Mouse (Mus musculus): ENCODE results near the gene Hyal1. TPM values are rescaled to one million over a fixed set of nuclear protein-coding genes. Genes with fewer than 3 reads are reported as not detected.

Hyal1 gene
- total and polyA plus RNA-seq, 3 experiments, result 0.40 to 0.59 TPM; not detected in 1

DNA sequence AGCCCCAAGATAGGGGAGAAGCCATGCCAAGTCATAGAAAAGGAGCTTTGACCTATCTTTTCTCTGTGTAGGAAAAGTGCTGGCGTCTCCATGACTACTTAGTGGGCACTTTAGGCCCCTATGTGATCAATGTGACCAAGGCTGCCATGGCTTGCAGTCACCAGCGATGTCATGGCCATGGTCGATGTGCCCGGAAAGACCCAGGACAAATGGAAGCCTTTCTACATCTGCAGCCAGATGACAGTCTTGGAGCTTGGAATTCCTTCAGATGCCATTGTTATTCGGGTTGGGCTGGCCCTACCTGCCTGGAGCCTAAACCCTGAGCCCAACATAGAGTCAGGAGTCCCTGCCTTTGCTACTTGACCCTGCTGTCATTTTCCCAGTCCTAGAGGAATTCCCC is 9.8 kb downstream of the Hyal1 start:
- no peak for DNase-seq (ENCODE audit: extremely low read depth)
- peaks cover 18% of the 10 kb centered on the region for H3K79me2 ChIP-seq (replicated peaks; ENCODE audit: control insufficient read depth, extremely low read depth, insufficient read depth, poor library complexity, severe bottlenecking)
- TF ChIP-seq SIN3A (IDR thresholded peaks at IDR 0.05; ENCODE audit: low read length), result no peak
- TF ChIP-seq NRF1 (IDR thresholded peaks at IDR 0.05; ENCODE audit: low read depth, low read length), result no peak
- TF ChIP-seq ZC3H11A (IDR thresholded peaks at IDR 0.05; ENCODE audit: low read depth, low read length), result no peak
- no peak for TF ChIP-seq MEF2A (IDR thresholded peaks at IDR 0.05; ENCODE audit: borderline replicate concordance, low read depth, low read length)
- TF ChIP-seq CHD2 (IDR thresholded peaks at IDR 0.05; ENCODE audit: low read length), result no peak
- TF ChIP-seq MAZ (IDR thresholded peaks at IDR 0.05; ENCODE audit: low read depth, low read length), result no peak
- no peak for TF ChIP-seq ETS1 (conservative IDR thresholded peaks at IDR 0.05; ENCODE audit: low read depth, low read length)
- TF ChIP-seq POLR2AphosphoS2 (IDR thresholded peaks at IDR 0.05; ENCODE audit: low read depth, low read length), result no peak
- no peak for TF ChIP-seq IRF4 (IDR thresholded peaks at IDR 0.05; ENCODE audit: low read depth, low read length)
- TF ChIP-seq SMC3 (IDR thresholded peaks at IDR 0.05; ENCODE audit: low read depth, low read length), result no peak
- no peak for TF ChIP-seq CHD1 (IDR thresholded peaks at IDR 0.05; ENCODE audit: low read depth, low read length)
- no peak for TF ChIP-seq KAT2A (IDR thresholded peaks at IDR 0.05; ENCODE audit: insufficient replicate concordance, low read length)
- no peak for TF ChIP-seq MXI1 (IDR thresholded peaks at IDR 0.05; ENCODE audit: low read depth, low read length)
- no peak for TF ChIP-seq CTCF (conservative IDR thresholded peaks at IDR 0.05 in 1 of 2, IDR thresholded peaks at IDR 0.05 in 1 of 2; ENCODE audit: low read depth in 2 of 2, low read length in 2 of 2)
- TF ChIP-seq RCOR1 (conservative IDR thresholded peaks at IDR 0.05; ENCODE audit: low read depth, low read length), result no peak
- no peak for TF ChIP-seq MAFK (IDR thresholded peaks at IDR 0.05; ENCODE audit: insufficient replicate concordance, low read length)
- TF ChIP-seq ZKSCAN1 (IDR thresholded peaks at IDR 0.05; ENCODE audit: borderline replicate concordance, low read depth, low read length), result no peak
- no peak for TF ChIP-seq USF2 (conservative IDR thresholded peaks at IDR 0.05; ENCODE audit: low read depth, low read length)
- TF ChIP-seq JUN (IDR thresholded peaks at IDR 0.05; ENCODE audit: insufficient read depth, low read depth, low read length), result no peak
- H3K4me3 ChIP-seq (replicated peaks in 1 of 3; ENCODE audit: low read depth in 2 of 3, low read length in 2 of 3, poor library complexity in 1 of 3), result peak overlapping the region in 1 of 3 experiments; percentile 33
- H3K27ac ChIP-seq (ENCODE audit: insufficient read depth, low read depth), result no peak overlapping the region
- no peak overlapping the region for H3K4me2 ChIP-seq (ENCODE audit: insufficient read depth, low read depth, poor library complexity, severe bottlenecking)
- H3K27me3 ChIP-seq (replicated peaks), result no peaks in the 10 kb centered on the region
- H3K9ac ChIP-seq (ENCODE audit: insufficient read depth, low read depth), result no peak overlapping the region
- peaks cover 27 to 61% of the 10 kb centered on the region in 2 experiments for H3K36me3 ChIP-seq (replicated peaks in 1 of 2; ENCODE audit: control insufficient read depth in 1 of 2, insufficient read depth in 1 of 2, low read length in 1 of 2)
- in situ Hi-C loops (cut with MboI; ENCODE audit: low pct_ligation_motif_present, low pct_unique_long_range_greater_than_20kb, low sequenced_read_pairs) (no loop called here), dilution Hi-C loops (cut with MboI; ENCODE audit: extremely low pct_ligation_motif_present, extremely low pct_unique_long_range_greater_than_20kb, low sequenced_read_pairs) (no loop called here)
- H3K9me3 ChIP-seq (replicated peaks; ENCODE audit: low read length), result no peaks in the 10 kb centered on the region
- peaks cover 11 to 32% of the 10 kb centered on the region in 2 experiments for H3K4me1 ChIP-seq (ENCODE audit: control insufficient read depth in 1 of 2, insufficient read depth in 2 of 2)

- H3K27ac ChIP-seq (ENCODE audit: insufficient read depth, low read depth), result no peak within 1 kb of the TSS; the same call in 1 of the 2 replicates
- no peaks in the 10 kb centered on the region for H3K27me3 ChIP-seq (replicated peaks)
- dilution Hi-C loops (cut with MboI; ENCODE audit: extremely low pct_ligation_motif_present, extremely low pct_unique_long_range_greater_than_20kb, low sequenced_read_pairs), result no loop called here
- peak; percentile 99 for DNase-seq (ENCODE audit: extremely low read depth)
- peak within 1 kb of the TSS; percentile 83 to 92 (median 85) for H3K4me3 ChIP-seq (replicated peaks in 1 of 3; ENCODE audit: low read depth in 2 of 3, low read length in 2 of 3, poor library complexity in 1 of 3)
- peak within 1 kb of the TSS; percentile 79 for H3K4me2 ChIP-seq (ENCODE audit: insufficient read depth, low read depth, poor library complexity, severe bottlenecking)
- H3K79me2 ChIP-seq (replicated peaks; ENCODE audit: control insufficient read depth, extremely low read depth, insufficient read depth, poor library complexity, severe bottlenecking), result peaks cover 18% of the 10 kb centered on the region
- peak within 1 kb of the TSS; percentile 67 for H3K9ac ChIP-seq (ENCODE audit: insufficient read depth, low read depth)
- no peaks in the 10 kb centered on the region for H3K9me3 ChIP-seq (replicated peaks; ENCODE audit: low read length)
- peaks cover 8 to 25% of the 10 kb centered on the region in 2 experiments for H3K4me1 ChIP-seq (ENCODE audit: control insufficient read depth in 1 of 2, insufficient read depth in 2 of 2)
- in situ Hi-C loops (cut with MboI; ENCODE audit: low pct_ligation_motif_present, low pct_unique_long_range_greater_than_20kb, low sequenced_read_pairs), result no loop called here
- peaks cover 34 to 67% of the 10 kb centered on the region in 2 experiments for H3K36me3 ChIP-seq (replicated peaks in 1 of 2; ENCODE audit: control insufficient read depth in 1 of 2, insufficient read depth in 1 of 2, low read length in 1 of 2)
- TF ChIP-seq CHD2 (IDR thresholded peaks at IDR 0.05; ENCODE audit: low read length) (peak; percentile 72), JUND (conservative IDR thresholded peaks at IDR 0.05; ENCODE audit: low read depth, low read length) (no peak), CTCF (conservative IDR thresholded peaks at IDR 0.05 in 1 of 2, IDR thresholded peaks at IDR 0.05 in 1 of 2; ENCODE audit: low read depth in 2 of 2, low read length in 2 of 2) (no peak), KAT2A (IDR thresholded peaks at IDR 0.05; ENCODE audit: insufficient replicate concordance, low read length) (peak; percentile 100), UBTF (IDR thresholded peaks at IDR 0.05; ENCODE audit: low read depth, low read length) (no peak), MAFK (IDR thresholded peaks at IDR 0.05; ENCODE audit: insufficient replicate concordance, low read length) (no peak), MEF2A (IDR thresholded peaks at IDR 0.05; ENCODE audit: borderline replicate concordance, low read depth, low read length) (no peak; the same call in 1 of the 2 replicates), PAX5 (IDR thresholded peaks at IDR 0.05; ENCODE audit: low read length) (no peak), SMC3 (IDR thresholded peaks at IDR 0.05; ENCODE audit: low read depth, low read length) (no peak), ZC3H11A (IDR thresholded peaks at IDR 0.05; ENCODE audit: low read depth, low read length) (no peak), IRF4 (IDR thresholded peaks at IDR 0.05; ENCODE audit: low read depth, low read length) (no peak; the same call in none of the 2 replicates), POLR2A (IDR thresholded peaks at IDR 0.05; ENCODE audit: low read depth, low read length) (peak; percentile 93), USF1 (IDR thresholded peaks at IDR 0.05; ENCODE audit: low read depth, low read length) (no peak), EP300 (IDR thresholded peaks at IDR 0.05; ENCODE audit: low read length) (0 out of 2 replicates have a peak, but pooled peaks have one; percentile 37), HCFC1 (IDR thresholded peaks at IDR 0.05; ENCODE audit: low read depth, low read length) (peak; percentile 98), ETS1 (conservative IDR thresholded peaks at IDR 0.05; ENCODE audit: low read depth, low read length) (no peak), TBP (conservative IDR thresholded peaks at IDR 0.05; ENCODE audit: low read depth, low read length) (peak; percentile 85), GABPA (IDR thresholded peaks at IDR 0.05; ENCODE audit: insufficient replicate concordance, low read depth, low read length) (peak; percentile 96; the same call in 1 of the 2 replicates), ZKSCAN1 (IDR thresholded peaks at IDR 0.05; ENCODE audit: borderline replicate concordance, low read depth, low read length) (no peak), MAX (IDR thresholded peaks at IDR 0.05; ENCODE audit: low read length) (no peak)
Observed at GRCm38 (mm10) chr9:107586974-107587832, 10.5 kb downstream of the Hyal1 start, which contains the start of gene Ifrd2. Ifrd2 (plus strand) TSS chr9:107587642.
